Mouse (Mus musculus): ENCODE measurements around the gene Ccdc40. TPM values are rescaled to one million over a fixed set of nuclear protein-coding genes. Genes with fewer than 3 reads are reported as not detected.

Gene Ccdc40
- polyA plus RNA-seq, 1 experiment from 2014 or later = 14.1 TPM

- H3K4me1 ChIP-seq (replicated peaks; ENCODE audit: control insufficient read depth, insufficient read depth, low read length) = peaks cover 60% of the 10 kb centered on the region
- H3K36me3 ChIP-seq (replicated peaks; ENCODE audit: control insufficient read depth, insufficient read depth) = no peaks in the 10 kb centered on the region
- ATAC-seq (ENCODE audit: low FRiP score) (no peak), DNase-seq (ENCODE audit: low spot score) (no peak)
- H3K27ac ChIP-seq = peak overlapping the region; percentile 80; the same call in 1 of the 2 replicates
- peak overlapping the region; percentile 68 for H3K4me3 ChIP-seq (replicated peaks; ENCODE audit: low read length)
- peak overlapping the region; percentile 79 for H3K4me2 ChIP-seq (replicated peaks)
- H3K27me3 ChIP-seq (ENCODE audit: control insufficient read depth, insufficient read depth, low read length) = no peaks in the 10 kb centered on the region
- 5% methylated on average over 12 of the region's 12 CpGs for WGBS
- H3K9ac ChIP-seq = peak overlapping the region; percentile 78
- no peaks in the 10 kb centered on the region for H3K9me3 ChIP-seq (ENCODE audit: control insufficient read depth, low read length)
Measured at GRCm38 (mm10) chr11:119227591-119227990, 781 bp upstream of the Ccdc40 start.

- Histone ChIP-seq H3K27me3 (ENCODE audit: control insufficient read depth, insufficient read depth, low read length) (no peaks in the 10 kb centered on the region), H3K4me2 (replicated peaks) (peak overlapping the region; percentile 79), H3K27ac (peak overlapping the region; percentile 80), H3K9me3 (ENCODE audit: control insufficient read depth, low read length) (no peaks in the 10 kb centered on the region), H3K36me3 (replicated peaks; ENCODE audit: control insufficient read depth, insufficient read depth) (no peaks in the 10 kb centered on the region), H3K4me3 (replicated peaks; ENCODE audit: low read length) (peak overlapping the region; percentile 68), H3K9ac (peak overlapping the region; percentile 78), H3K4me1 (replicated peaks; ENCODE audit: control insufficient read depth, insufficient read depth, low read length) (peaks cover 46% of the 10 kb centered on the region)
- peak; percentile 85 for DNase-seq (ENCODE audit: low spot score)
- under 1% methylated on average over 34 of the region's 34 CpGs for WGBS
- ATAC-seq (ENCODE audit: low FRiP score) = peak; percentile 85
Measured at GRCm38 (mm10) chr11:119228846-119229626, 664 bp downstream of the Ccdc40 start.

GRCm38 (mm10) chr11:119234770-119235169 is 6.4 kb downstream of the Ccdc40 start:
- Histone ChIP-seq H3K4me2 (replicated peaks) (no peak overlapping the region), H3K4me3 (replicated peaks; ENCODE audit: low read length) (no peak overlapping the region), H3K27me3 (ENCODE audit: control insufficient read depth, insufficient read depth, low read length) (no peaks in the 10 kb centered on the region), H3K4me1 (replicated peaks; ENCODE audit: control insufficient read depth, insufficient read depth, low read length) (peaks cover 18% of the 10 kb centered on the region; the same call in 1 of the 2 replicates), H3K9ac (no peak overlapping the region), H3K36me3 (replicated peaks; ENCODE audit: control insufficient read depth, insufficient read depth) (peaks cover 9% of the 10 kb centered on the region; the same call in 1 of the 2 replicates), H3K9me3 (ENCODE audit: control insufficient read depth, low read length) (no peaks in the 10 kb centered on the region), H3K27ac (no peak overlapping the region)
- DNase-seq (ENCODE audit: low spot score) (no peak), ATAC-seq (ENCODE audit: low FRiP score) (no peak)
- whole genome bisulfite sequencing = 98% methylated on average over 10 of the region's 10 CpGs

DNA sequence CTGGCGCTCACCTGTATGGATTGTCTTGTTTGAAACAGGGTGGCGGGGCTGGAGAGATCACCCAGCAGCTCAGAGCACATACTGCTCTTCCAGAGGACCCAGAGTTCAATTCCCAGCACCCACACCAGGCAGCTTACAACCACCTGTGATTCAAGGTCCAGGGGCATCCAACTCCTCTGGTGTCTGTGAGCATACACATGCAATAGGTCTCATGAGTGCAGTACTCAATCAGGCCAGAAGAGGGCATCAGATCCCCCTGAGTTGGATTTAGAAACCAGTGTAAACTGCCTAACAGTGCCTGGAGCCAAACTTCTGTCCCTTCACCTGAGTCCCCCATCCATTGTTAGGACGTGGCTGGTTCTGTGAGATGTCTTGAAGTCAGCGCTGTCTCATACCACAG is 7.2 kb downstream of the Ccdc40 start:
- H3K9ac ChIP-seq = no peak overlapping the region
- peaks cover 11% of the 10 kb centered on the region for H3K36me3 ChIP-seq (replicated peaks; ENCODE audit: control insufficient read depth, insufficient read depth)
- WGBS = 83% methylated on average over 4 of the region's 4 CpGs
- 0 out of 2 replicates have a peak, but pooled peaks cover 9% of the 10 kb centered on the region for H3K4me1 ChIP-seq (replicated peaks; ENCODE audit: control insufficient read depth, insufficient read depth, low read length)
- no peak overlapping the region for H3K4me2 ChIP-seq (replicated peaks)
- H3K4me3 ChIP-seq (replicated peaks; ENCODE audit: low read length) = no peak overlapping the region
- ATAC-seq (ENCODE audit: low FRiP score) (no peak), DNase-seq (ENCODE audit: low spot score) (no peak)
- no peaks in the 10 kb centered on the region for H3K9me3 ChIP-seq (ENCODE audit: control insufficient read depth, low read length)
- H3K27ac ChIP-seq = no peak overlapping the region
- H3K27me3 ChIP-seq (ENCODE audit: control insufficient read depth, insufficient read depth, low read length) = no peaks in the 10 kb centered on the region

GRCm38 (mm10) chr11:119236354-119236753 is 8.0 kb downstream of the Ccdc40 start:
- Histone ChIP-seq H3K36me3 (replicated peaks; ENCODE audit: control insufficient read depth, insufficient read depth) (peaks cover 15% of the 10 kb centered on the region), H3K9me3 (ENCODE audit: control insufficient read depth, low read length) (no peaks in the 10 kb centered on the region), H3K27me3 (ENCODE audit: control insufficient read depth, insufficient read depth, low read length) (no peaks in the 10 kb centered on the region), H3K9ac (no peak overlapping the region), H3K27ac (no peak overlapping the region), H3K4me1 (replicated peaks; ENCODE audit: control insufficient read depth, insufficient read depth, low read length) (0 out of 2 replicates have a peak, but pooled peaks cover 8% of the 10 kb centered on the region), H3K4me2 (replicated peaks) (no peak overlapping the region), H3K4me3 (replicated peaks; ENCODE audit: low read length) (no peak overlapping the region)
- WGBS = 31% methylated on average over 8 of the region's 8 CpGs
- DNase-seq (ENCODE audit: low spot score) = no peak
- no peak for ATAC-seq (ENCODE audit: low FRiP score)

- H3K9ac ChIP-seq = no peak overlapping the region
- no peaks in the 10 kb centered on the region for H3K27me3 ChIP-seq (ENCODE audit: control insufficient read depth, insufficient read depth, low read length)
- H3K36me3 ChIP-seq (replicated peaks; ENCODE audit: control insufficient read depth, insufficient read depth) = peaks cover 15% of the 10 kb centered on the region
- no peak overlapping the region for H3K4me2 ChIP-seq (replicated peaks)
- H3K9me3 ChIP-seq (ENCODE audit: control insufficient read depth, low read length) = no peaks in the 10 kb centered on the region
- H3K4me3 ChIP-seq (replicated peaks; ENCODE audit: low read length) = no peak overlapping the region
- WGBS = 57% methylated on average over 3 of the region's 3 CpGs
- no peak for ATAC-seq (ENCODE audit: low FRiP score)
- DNase-seq (ENCODE audit: low spot score) = no peak
- H3K27ac ChIP-seq = no peak overlapping the region
- H3K4me1 ChIP-seq (replicated peaks; ENCODE audit: control insufficient read depth, insufficient read depth, low read length) = 0 out of 2 replicates have a peak, but pooled peaks cover 8% of the 10 kb centered on the region
Measured at GRCm38 (mm10) chr11:119237007-119237406, 8.6 kb downstream of the Ccdc40 start.

- Histone ChIP-seq H3K36me3 (replicated peaks; ENCODE audit: control insufficient read depth, insufficient read depth) (peaks cover 19% of the 10 kb centered on the region), H3K4me3 (replicated peaks; ENCODE audit: low read length) (peak overlapping the region; percentile 14), H3K9ac (no peak overlapping the region)
Measured at GRCm38 (mm10) chr11:119237568-119238304, 9.4 kb downstream of the Ccdc40 start.

GRCm38 (mm10) chr11:119238305-119238721 is 9.9 kb downstream of the Ccdc40 start:
- no peaks in the 10 kb centered on the region for H3K9me3 ChIP-seq (ENCODE audit: control insufficient read depth, low read length)
- H3K4me1 ChIP-seq (replicated peaks; ENCODE audit: control insufficient read depth, insufficient read depth, low read length) = 0 out of 2 replicates have a peak, but pooled peaks cover 8% of the 10 kb centered on the region
- H3K27me3 ChIP-seq (ENCODE audit: control insufficient read depth, insufficient read depth, low read length) = no peaks in the 10 kb centered on the region
- peak; percentile 36; the same call in 1 of the 2 replicates for ATAC-seq (ENCODE audit: low FRiP score)
- peak overlapping the region; percentile 14 for H3K4me3 ChIP-seq (replicated peaks; ENCODE audit: low read length)
- no peak overlapping the region for H3K27ac ChIP-seq
- no peak for DNase-seq (ENCODE audit: low spot score)
- H3K36me3 ChIP-seq (replicated peaks; ENCODE audit: control insufficient read depth, insufficient read depth) = peaks cover 19% of the 10 kb centered on the region
- 23% methylated on average over 11 of the region's 11 CpGs for WGBS
- H3K4me2 ChIP-seq (replicated peaks) = peak overlapping the region; percentile 47
- 0 out of 2 replicates have a peak overlapping the region, but pooled peaks have one; percentile 16 for H3K9ac ChIP-seq

More at GRCm38 (mm10) chr11:119237568-119238304, 9.4 kb downstream of the Ccdc40 start:
- WGBS = 39% methylated on average over 20 of the region's 20 CpGs
- no peaks in the 10 kb centered on the region for H3K9me3 ChIP-seq (ENCODE audit: control insufficient read depth, low read length)
- peak overlapping the region; percentile 47 for H3K4me2 ChIP-seq (replicated peaks)
- 0 out of 2 replicates have a peak, but pooled peaks cover 8% of the 10 kb centered on the region for H3K4me1 ChIP-seq (replicated peaks; ENCODE audit: control insufficient read depth, insufficient read depth, low read length)
- ATAC-seq (ENCODE audit: low FRiP score) (peak; percentile 39; the same call in 1 of the 2 replicates), DNase-seq (ENCODE audit: low spot score) (no peak)
- H3K27me3 ChIP-seq (ENCODE audit: control insufficient read depth, insufficient read depth, low read length) = no peaks in the 10 kb centered on the region
- 0 out of 2 replicates have a peak overlapping the region, but pooled peaks have one; percentile 43 for H3K27ac ChIP-seq

DNA sequence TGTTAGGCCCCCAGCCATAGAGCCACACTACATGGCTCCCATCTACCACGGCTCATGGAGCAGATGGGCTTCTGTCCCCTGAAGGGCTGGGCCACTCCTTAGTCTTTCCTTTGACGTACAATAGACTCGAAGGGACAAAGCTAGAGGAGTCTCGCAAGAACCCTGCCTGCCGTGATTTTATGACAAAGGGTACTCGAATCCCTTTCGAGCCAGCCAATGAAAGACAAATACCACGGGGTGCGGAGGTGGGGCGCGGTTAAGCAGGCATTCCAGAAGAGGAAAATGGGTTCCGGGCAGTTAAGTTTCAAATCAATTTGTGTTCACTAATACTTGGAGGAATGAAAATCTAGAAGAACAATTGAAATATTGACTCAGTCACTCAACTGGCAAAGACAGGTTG is 11.1 kb downstream of the Ccdc40 start:
- no peak for DNase-seq (ENCODE audit: low spot score)
- Histone ChIP-seq H3K9me3 (ENCODE audit: control insufficient read depth, low read length) (no peaks in the 10 kb centered on the region), H3K36me3 (replicated peaks; ENCODE audit: control insufficient read depth, insufficient read depth) (peaks cover 19% of the 10 kb centered on the region), H3K4me3 (replicated peaks; ENCODE audit: low read length) (no peak overlapping the region), H3K4me1 (replicated peaks; ENCODE audit: control insufficient read depth, insufficient read depth, low read length) (0 out of 2 replicates have a peak, but pooled peaks cover 8% of the 10 kb centered on the region), H3K27ac (no peak overlapping the region), H3K27me3 (ENCODE audit: control insufficient read depth, insufficient read depth, low read length) (no peaks in the 10 kb centered on the region), H3K4me2 (replicated peaks) (no peak overlapping the region), H3K9ac (no peak overlapping the region)
- ATAC-seq (ENCODE audit: low FRiP score) = no peak
- WGBS = 83% methylated on average over 12 of the region's 12 CpGs
